Mouse (Mus musculus) embryonic fibroblast, embryonic 13.5 days (primary cell): ENCODE measurements around the gene D630003M21Rik.

Source experiments
- CTCF ChIP-seq: IDR thresholded peaks from 2 replicates; pipeline ENCODE4 v1.5.1; 2011; ENCODE audit warnings: mild to moderate bottlenecking, control low read depth, low read length, moderate library complexity, borderline replicate concordance; ENCODE audit not compliant: insufficient read depth
- POLR2A ChIP-seq: IDR thresholded peaks from 2 replicates; pipeline ENCODE4 v1.6.1; 2011; ENCODE audit warnings: low read depth, mild to moderate bottlenecking, control low read depth, low read length, moderate library complexity

GRCm38 (mm10) chr2:158154641-158155040 is 74.4 kb downstream of the D630003M21Rik start:
- TF ChIP-seq POLR2A (no peak), CTCF (no peak)
